Mouse (Mus musculus): ENCODE results near the gene Hoxd8. TPM values are rescaled to one million over a fixed set of nuclear protein-coding genes. Genes with fewer than 3 reads are reported as not detected.

Hoxd8 gene
- polyA plus RNA-seq, 1 experiment from 2014 or later = 0.04 TPM

DNA sequence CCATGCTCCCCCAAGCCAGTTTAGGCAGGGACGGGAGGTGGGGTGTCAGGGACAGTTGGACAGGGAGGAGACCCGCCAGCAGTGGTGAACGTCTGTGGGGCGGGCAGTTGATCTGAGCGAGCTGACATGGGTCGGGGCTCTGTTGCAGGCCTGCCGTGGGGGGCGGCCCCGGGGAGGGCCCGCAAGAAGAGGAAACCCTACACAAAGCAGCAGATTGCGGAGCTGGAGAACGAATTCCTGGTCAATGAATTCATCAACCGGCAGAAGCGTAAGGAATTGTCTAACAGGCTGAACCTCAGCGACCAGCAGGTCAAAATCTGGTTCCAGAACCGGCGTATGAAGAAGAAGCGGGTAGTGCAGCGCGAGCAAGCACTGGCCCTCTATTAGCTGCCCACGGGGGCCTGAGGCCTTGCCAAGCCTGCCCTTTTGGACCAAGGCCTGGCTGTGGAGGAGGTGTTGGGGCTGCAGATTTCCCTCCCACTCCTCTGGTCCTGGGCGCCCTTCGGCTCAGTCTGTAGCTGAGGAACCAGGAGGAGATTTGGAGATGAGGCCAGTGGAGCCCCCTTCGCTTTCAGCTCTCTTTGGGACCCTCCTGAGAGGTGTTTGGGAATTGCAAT lies 28.6 kb upstream of the Hoxd8 start:
- Histone ChIP-seq H3K4me2 (ENCODE audit: low read depth, low read length) (no peak overlapping the region), H3K9ac (ENCODE audit: low read depth, low read length) (no peak overlapping the region), H3K27me3 (ENCODE audit: control insufficient read depth, insufficient read depth, low read depth, low read length) (peaks cover 97% of the 10 kb centered on the region), H3K4me3 (ENCODE audit: low read depth, low read length) (no peak overlapping the region), H3K27ac (ENCODE audit: low read length) (no peak overlapping the region), H3K4me1 (ENCODE audit: control insufficient read depth, low read depth, low read length) (no peaks in the 10 kb centered on the region), H3K36me3 (ENCODE audit: control insufficient read depth, insufficient read depth) (no peaks in the 10 kb centered on the region), H3K9me3 (replicated peaks; ENCODE audit: control insufficient read depth, low read length) (no peaks in the 10 kb centered on the region)
- ATAC-seq (ENCODE audit: low read depth) = no peak
- WGBS (ENCODE audit: insufficient replicate concordance) = 5% methylated on average over 24 of the region's 24 CpGs

GRCm38 (mm10) chr2:74676376-74677052 lies 27.9 kb upstream of the Hoxd8 start:
- H3K36me3 ChIP-seq (ENCODE audit: control insufficient read depth, insufficient read depth) = no peaks in the 10 kb centered on the region
- 4% methylated on average over 9 of the region's 9 CpGs for WGBS (ENCODE audit: insufficient replicate concordance)
- no peaks in the 10 kb centered on the region for H3K4me1 ChIP-seq (ENCODE audit: control insufficient read depth, low read depth, low read length)
- H3K9ac ChIP-seq (ENCODE audit: low read depth, low read length) = no peak overlapping the region
- no peak overlapping the region for H3K4me2 ChIP-seq (ENCODE audit: low read depth, low read length)
- no peaks in the 10 kb centered on the region for H3K9me3 ChIP-seq (replicated peaks; ENCODE audit: control insufficient read depth, low read length)
- no peak overlapping the region for H3K27ac ChIP-seq (ENCODE audit: low read length)
- peaks cover 97% of the 10 kb centered on the region for H3K27me3 ChIP-seq (ENCODE audit: control insufficient read depth, insufficient read depth, low read depth, low read length)
- H3K4me3 ChIP-seq (ENCODE audit: low read depth, low read length) = no peak overlapping the region
- ATAC-seq (ENCODE audit: low read depth) = no peak

- no peak overlapping the region for H3K4me3 ChIP-seq (ENCODE audit: low read depth, low read length)
- peaks cover 97% of the 10 kb centered on the region for H3K27me3 ChIP-seq (ENCODE audit: control insufficient read depth, insufficient read depth, low read depth, low read length)
- H3K36me3 ChIP-seq (ENCODE audit: control insufficient read depth, insufficient read depth) = no peaks in the 10 kb centered on the region
- H3K27ac ChIP-seq (ENCODE audit: low read length) = no peak overlapping the region
- no peaks in the 10 kb centered on the region for H3K9me3 ChIP-seq (replicated peaks; ENCODE audit: control insufficient read depth, low read length)
- H3K4me2 ChIP-seq (ENCODE audit: low read depth, low read length) = no peak overlapping the region
- H3K4me1 ChIP-seq (ENCODE audit: control insufficient read depth, low read depth, low read length) = no peaks in the 10 kb centered on the region
- 13% methylated on average over 2 of the region's 2 CpGs for WGBS (ENCODE audit: insufficient replicate concordance)
- no peak overlapping the region for H3K9ac ChIP-seq (ENCODE audit: low read depth, low read length)
- no peak for ATAC-seq (ENCODE audit: low read depth)
These were observed 27.3 kb upstream of the Hoxd8 start for GRCm38 (mm10) chr2:74677106-74677505.

GRCm38 (mm10) chr2:74678891-74679595 lies 25.4 kb upstream of the Hoxd8 start, which contains the start of gene Hoxd11:
Gene Hoxd11, plus strand, starts transcription at chr2:74679557.
- no peaks in the 10 kb centered on the region for H3K9me3 ChIP-seq (replicated peaks; ENCODE audit: control insufficient read depth, low read length)
- 1% methylated on average over 15 of the region's 15 CpGs for WGBS (ENCODE audit: insufficient replicate concordance)
- no peaks in the 10 kb centered on the region for H3K36me3 ChIP-seq (ENCODE audit: control insufficient read depth, insufficient read depth)
- no peak for ATAC-seq (ENCODE audit: low read depth)
- no peak within 1 kb of the TSS for H3K27ac ChIP-seq (ENCODE audit: low read length)
- no peak within 1 kb of the TSS for H3K4me2 ChIP-seq (ENCODE audit: low read depth, low read length)
- no peak within 1 kb of the TSS for H3K9ac ChIP-seq (ENCODE audit: low read depth, low read length)
- peaks cover 3% of the 10 kb centered on the region for H3K4me1 ChIP-seq (ENCODE audit: control insufficient read depth, low read depth, low read length)
- no peak within 1 kb of the TSS for H3K4me3 ChIP-seq (ENCODE audit: low read depth, low read length)
- peaks cover 97% of the 10 kb centered on the region for H3K27me3 ChIP-seq (ENCODE audit: control insufficient read depth, insufficient read depth, low read depth, low read length)

DNA sequence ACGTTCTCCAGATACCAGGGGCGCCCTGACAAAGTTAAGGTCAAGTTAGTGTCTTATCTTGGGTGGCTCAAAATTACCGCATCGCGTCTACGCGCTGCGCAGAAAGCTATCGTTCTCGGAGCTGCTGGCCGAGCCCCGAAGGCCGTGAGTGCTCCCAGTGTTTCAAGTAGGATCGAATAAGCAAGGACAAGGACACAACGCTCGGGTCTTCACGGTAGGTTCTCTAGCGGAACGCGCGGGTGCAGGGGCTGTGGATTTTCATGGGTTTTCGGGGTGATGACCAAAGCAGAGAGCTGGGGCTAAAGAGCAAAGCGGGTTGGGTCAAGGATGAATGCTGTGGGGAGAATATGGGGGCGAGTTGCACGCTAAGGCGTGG lies 24.8 kb upstream of the Hoxd8 start:
- Histone ChIP-seq H3K4me1 (ENCODE audit: control insufficient read depth, low read depth, low read length) (peaks cover 3% of the 10 kb centered on the region), H3K9me3 (replicated peaks; ENCODE audit: control insufficient read depth, low read length) (no peaks in the 10 kb centered on the region), H3K36me3 (ENCODE audit: control insufficient read depth, insufficient read depth) (no peaks in the 10 kb centered on the region), H3K4me3 (ENCODE audit: low read depth, low read length) (no peak overlapping the region), H3K4me2 (ENCODE audit: low read depth, low read length) (no peak overlapping the region), H3K9ac (ENCODE audit: low read depth, low read length) (no peak overlapping the region), H3K27ac (ENCODE audit: low read length) (no peak overlapping the region), H3K27me3 (ENCODE audit: control insufficient read depth, insufficient read depth, low read depth, low read length) (peaks cover 97% of the 10 kb centered on the region)
- ATAC-seq (ENCODE audit: low read depth) = no peak
- WGBS (ENCODE audit: insufficient replicate concordance) = under 1% methylated on average over 26 of the region's 26 CpGs

DNA sequence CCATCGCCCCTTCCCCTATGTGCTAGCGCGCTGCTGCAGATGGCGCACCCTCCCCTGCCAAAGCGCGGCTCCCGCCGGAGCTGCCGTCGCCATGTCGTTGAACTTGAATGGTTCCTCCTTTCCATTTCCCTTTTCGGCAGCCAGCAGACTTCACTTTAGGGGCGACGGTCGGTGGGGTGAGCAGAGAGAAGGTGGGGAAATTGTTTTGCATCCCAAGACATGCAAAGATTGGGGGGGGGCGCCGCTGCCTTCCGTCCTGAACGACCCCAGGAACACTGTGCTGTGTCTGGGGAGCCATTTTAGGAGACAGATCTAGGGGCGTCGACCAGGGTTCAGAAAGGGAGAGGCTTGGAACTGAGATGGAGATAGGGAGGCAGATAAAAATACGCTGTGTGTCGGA lies 24.4 kb upstream of the Hoxd8 start:
- peaks cover 3% of the 10 kb centered on the region for H3K4me1 ChIP-seq (ENCODE audit: control insufficient read depth, low read depth, low read length)
- H3K27ac ChIP-seq (ENCODE audit: low read length) = no peak overlapping the region
- WGBS (ENCODE audit: insufficient replicate concordance) = 1% methylated on average over 23 of the region's 23 CpGs
- peaks cover 97% of the 10 kb centered on the region for H3K27me3 ChIP-seq (ENCODE audit: control insufficient read depth, insufficient read depth, low read depth, low read length)
- no peak overlapping the region for H3K4me2 ChIP-seq (ENCODE audit: low read depth, low read length)
- no peak for ATAC-seq (ENCODE audit: low read depth)
- H3K9me3 ChIP-seq (replicated peaks; ENCODE audit: control insufficient read depth, low read length) = no peaks in the 10 kb centered on the region
- H3K36me3 ChIP-seq (ENCODE audit: control insufficient read depth, insufficient read depth) = no peaks in the 10 kb centered on the region
- no peak overlapping the region for H3K9ac ChIP-seq (ENCODE audit: low read depth, low read length)
- H3K4me3 ChIP-seq (ENCODE audit: low read depth, low read length) = no peak overlapping the region

DNA sequence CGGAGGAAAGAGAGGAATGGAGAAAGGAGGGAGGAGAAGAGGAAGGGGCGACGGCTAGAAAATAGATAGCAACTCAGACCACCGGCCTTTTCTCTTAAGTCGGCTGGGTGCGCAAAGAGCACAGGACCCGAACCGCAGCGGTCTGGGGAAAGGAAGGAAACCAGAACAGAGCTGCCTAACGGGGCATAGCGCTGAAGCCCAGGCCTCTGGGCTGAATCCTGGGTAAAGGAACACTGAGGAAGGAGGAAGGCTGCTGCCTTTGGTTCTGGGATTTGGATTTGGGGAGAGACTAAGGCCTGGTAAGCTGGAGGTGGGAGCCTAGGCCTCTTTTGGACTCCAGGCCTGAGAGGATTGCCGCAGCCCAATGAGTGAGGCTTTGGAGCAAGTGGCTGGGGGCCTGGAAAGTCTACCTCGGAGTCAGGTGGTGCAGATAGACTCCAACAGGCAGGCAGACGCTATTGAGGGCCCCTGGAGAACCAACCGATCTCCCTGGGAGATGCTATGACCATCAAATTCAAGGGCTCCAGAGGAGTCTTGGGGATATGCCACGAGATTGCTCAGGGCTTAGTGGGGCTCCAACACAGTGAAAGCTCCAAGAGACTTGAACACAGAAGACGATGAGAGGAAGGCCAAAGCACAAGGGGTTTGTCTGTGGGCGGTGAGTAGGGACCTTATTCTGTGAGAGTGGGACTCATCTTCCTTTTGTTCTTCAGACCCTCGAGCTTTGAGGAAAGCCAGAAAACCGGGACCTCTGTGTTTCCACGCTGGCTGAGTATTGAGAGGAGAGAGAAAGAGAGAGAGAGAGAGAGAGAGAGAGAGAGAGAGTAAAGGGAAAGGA lies 23.6 kb upstream of the Hoxd8 start:
- H3K4me2 ChIP-seq (ENCODE audit: low read depth, low read length) = no peak overlapping the region

GRCm38 (mm10) chr2:74681594-74682531 lies 22.6 kb upstream of the Hoxd8 start:
- Histone ChIP-seq H3K4me2 (ENCODE audit: low read depth, low read length) (no peak overlapping the region), H3K27me3 (ENCODE audit: control insufficient read depth, insufficient read depth, low read depth, low read length) (peaks cover 92% of the 10 kb centered on the region), H3K9me3 (replicated peaks; ENCODE audit: control insufficient read depth, low read length) (no peaks in the 10 kb centered on the region), H3K4me1 (ENCODE audit: control insufficient read depth, low read depth, low read length) (peaks cover 3% of the 10 kb centered on the region), H3K4me3 (ENCODE audit: low read depth, low read length) (no peak overlapping the region; the same call in 1 of the 2 replicates), H3K27ac (ENCODE audit: low read length) (no peak overlapping the region), H3K9ac (ENCODE audit: low read depth, low read length) (no peak overlapping the region), H3K36me3 (ENCODE audit: control insufficient read depth, insufficient read depth) (no peaks in the 10 kb centered on the region)
- ATAC-seq (ENCODE audit: low read depth) = no peak
- under 1% methylated on average over 73 of the region's 78 CpGs for WGBS (ENCODE audit: insufficient replicate concordance)

More for the DNA sequence above, 23.6 kb upstream of the Hoxd8 start:
- no peaks in the 10 kb centered on the region for H3K36me3 ChIP-seq (ENCODE audit: control insufficient read depth, insufficient read depth)
- ATAC-seq (ENCODE audit: low read depth) = no peak
- no peak overlapping the region for H3K9ac ChIP-seq (ENCODE audit: low read depth, low read length)
- no peak overlapping the region for H3K4me3 ChIP-seq (ENCODE audit: low read depth, low read length)
- peaks cover 95% of the 10 kb centered on the region for H3K27me3 ChIP-seq (ENCODE audit: control insufficient read depth, insufficient read depth, low read depth, low read length)
- WGBS (ENCODE audit: insufficient replicate concordance) = 2% methylated on average over 21 of the region's 21 CpGs
- no peaks in the 10 kb centered on the region for H3K9me3 ChIP-seq (replicated peaks; ENCODE audit: control insufficient read depth, low read length)
- H3K27ac ChIP-seq (ENCODE audit: low read length) = no peak overlapping the region
- H3K4me1 ChIP-seq (ENCODE audit: control insufficient read depth, low read depth, low read length) = peaks cover 3% of the 10 kb centered on the region

All from liver, embryonic 16.5 days (tissue).